Mouse (Mus musculus): Measurements from ENCODE around the gene Mrps12. TPM values are rescaled to one million over a fixed set of nuclear protein-coding genes. Genes with fewer than 3 reads are reported as not detected.

Mrps12 gene
- 131 and 132 TPM in 2 replicates for polyA plus RNA-seq (2014; fragmentation: Nextera tagmentation; extraction: Ambion mirVana)

DNA sequence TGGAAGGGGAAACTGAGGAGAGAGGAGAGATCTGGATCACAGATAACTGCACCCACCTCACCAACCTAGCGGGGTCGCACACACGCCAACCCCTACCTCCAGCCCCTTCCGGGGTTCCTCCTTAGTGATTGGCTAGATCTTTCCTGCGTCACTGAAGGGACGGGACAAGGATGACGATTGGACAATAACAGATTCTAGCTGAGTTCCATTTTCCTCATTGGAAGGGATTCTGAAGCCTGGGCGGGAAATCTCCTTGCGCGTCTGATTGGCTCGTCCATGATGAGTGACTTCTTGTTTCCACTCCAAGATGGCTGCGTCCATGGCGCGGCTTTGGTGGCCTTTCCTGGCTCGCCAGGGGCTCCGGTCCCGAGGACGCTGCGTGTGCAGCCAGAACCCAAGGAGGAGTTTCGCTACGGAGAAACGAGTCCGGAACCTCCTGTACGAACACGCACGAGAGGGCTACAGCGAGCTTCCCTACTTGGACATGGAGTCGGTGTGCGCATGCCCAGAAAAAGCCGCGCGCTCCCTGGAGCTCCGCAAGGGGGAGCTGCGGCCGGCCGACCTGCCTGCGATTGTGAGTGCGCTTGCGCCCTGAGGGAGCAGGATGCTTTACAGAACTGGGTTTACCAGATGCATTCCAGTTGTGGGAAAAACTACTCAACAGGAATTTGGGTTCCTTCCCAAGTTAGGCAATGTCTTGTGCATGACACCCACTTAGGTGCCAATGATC lies at the start of gene Mrps12, which contains the start of gene Sars2:
Mrps12 (minus strand) TSS at position 112 of the 730 bp plus-strand sequence.
Sars2 (plus strand) TSS at position 284 of the 730 bp plus-strand sequence.
- WGBS = under 1% methylated on average over 39 of the region's 39 CpGs
- H3K4me3 ChIP-seq (ENCODE audit: low read depth, low read length) = peak within 1 kb of the TSS; percentile 59
- no peaks in the 10 kb centered on the region for H3K4me1 ChIP-seq (replicated peaks; ENCODE audit: control insufficient read depth, insufficient read depth, low read length)
- H3K4me2 ChIP-seq (replicated peaks; ENCODE audit: low read depth, low read length) = peak within 1 kb of the TSS; percentile 76
- H3K27ac ChIP-seq (ENCODE audit: low read depth, low read length) = no peak within 1 kb of the TSS; the same call in 1 of the 2 replicates
- H3K9ac ChIP-seq (ENCODE audit: low read depth, low read length) = peak within 1 kb of the TSS; percentile 76
- DNase-seq (ENCODE audit: low spot score) (peak; percentile 93), ATAC-seq (ENCODE audit: low FRiP score) (peak; percentile 99)
- H3K9me3 ChIP-seq (ENCODE audit: control insufficient read depth, low read length) = no peaks in the 10 kb centered on the region
- H3K27me3 ChIP-seq (ENCODE audit: control insufficient read depth, insufficient read depth, low read length) = no peaks in the 10 kb centered on the region
- H3K36me3 ChIP-seq (ENCODE audit: control insufficient read depth, insufficient read depth, low read length) = no peaks in the 10 kb centered on the region; the same call in 1 of the 2 replicates

DNA sequence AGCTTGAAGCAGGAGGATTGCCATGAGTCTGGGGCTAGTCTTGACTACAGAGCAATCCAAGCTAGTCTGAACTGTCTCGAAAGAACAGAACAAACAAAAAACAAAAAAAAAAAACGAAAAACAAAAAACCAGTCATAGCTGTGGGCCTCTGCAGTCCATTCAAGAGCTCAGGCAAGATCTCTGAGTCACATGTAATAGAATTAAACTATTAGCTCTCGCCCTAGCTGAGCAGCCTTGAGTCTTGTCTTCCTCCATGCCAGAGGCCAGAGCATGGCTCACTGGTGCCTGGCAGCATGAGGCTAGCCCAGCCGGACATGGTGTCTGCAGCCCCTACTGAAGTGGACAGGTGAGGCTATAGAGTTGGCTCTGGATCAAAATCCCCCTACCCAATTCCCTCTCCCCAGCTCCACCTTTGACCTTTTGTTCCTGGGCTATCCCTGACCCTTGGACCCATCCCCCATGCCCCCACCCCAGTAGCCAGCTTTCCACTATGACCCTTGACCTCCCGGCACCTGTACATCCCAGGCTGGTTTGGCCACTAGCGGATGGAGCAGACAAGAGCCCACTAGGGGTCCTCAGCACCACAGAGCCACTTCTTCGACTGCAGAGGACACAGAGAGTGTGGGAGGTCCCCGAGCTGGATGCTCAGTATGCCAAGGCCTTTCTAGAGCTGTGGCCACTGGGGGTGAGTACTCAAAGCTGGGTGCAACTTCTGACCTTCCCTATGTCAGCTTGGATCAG lies 48.6 kb upstream of the Mrps12 start:
- WGBS = 45% methylated on average over 8 of the region's 8 CpGs
- no peaks in the 10 kb centered on the region for H3K27me3 ChIP-seq (ENCODE audit: control insufficient read depth, insufficient read depth, low read length)
- DNase-seq (ENCODE audit: low spot score) = peak; percentile 33
- H3K9ac ChIP-seq (ENCODE audit: low read depth, low read length) = no peak overlapping the region
- H3K4me3 ChIP-seq (ENCODE audit: low read depth, low read length) = no peak overlapping the region
- H3K27ac ChIP-seq (ENCODE audit: low read depth, low read length) = no peak overlapping the region
- no peak for ATAC-seq (ENCODE audit: low FRiP score)
- no peaks in the 10 kb centered on the region; the same call in 1 of the 2 replicates for H3K4me1 ChIP-seq (replicated peaks; ENCODE audit: control insufficient read depth, insufficient read depth, low read length)
- 0 out of 2 replicates have a peak, but pooled peaks cover 2% of the 10 kb centered on the region for H3K36me3 ChIP-seq (ENCODE audit: control insufficient read depth, insufficient read depth, low read length)
- no peaks in the 10 kb centered on the region for H3K9me3 ChIP-seq (ENCODE audit: control insufficient read depth, low read length)
- no peak overlapping the region for H3K4me2 ChIP-seq (replicated peaks; ENCODE audit: low read depth, low read length)

DNA sequence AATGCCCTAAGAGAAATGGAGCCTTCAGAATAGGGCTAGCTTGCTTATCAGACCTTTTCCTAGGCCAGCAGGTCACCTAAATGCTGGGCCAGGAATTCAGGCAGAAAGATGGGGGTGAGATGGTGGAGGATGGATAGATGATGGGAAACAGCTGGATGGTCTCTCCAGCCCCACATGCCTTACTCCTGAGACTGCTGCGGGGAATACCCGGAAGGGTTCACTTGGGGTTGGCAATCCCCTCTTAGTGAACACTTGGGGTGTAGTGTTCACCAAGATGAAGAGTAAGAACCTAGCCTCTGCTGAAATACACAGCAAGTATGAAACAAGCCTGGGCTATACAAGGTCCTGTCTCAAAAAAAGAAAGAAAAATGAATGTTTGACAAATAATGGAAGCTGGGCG lies 47.6 kb upstream of the Mrps12 start:
- 80% methylated on average over 3 of the region's 3 CpGs for WGBS

DNA sequence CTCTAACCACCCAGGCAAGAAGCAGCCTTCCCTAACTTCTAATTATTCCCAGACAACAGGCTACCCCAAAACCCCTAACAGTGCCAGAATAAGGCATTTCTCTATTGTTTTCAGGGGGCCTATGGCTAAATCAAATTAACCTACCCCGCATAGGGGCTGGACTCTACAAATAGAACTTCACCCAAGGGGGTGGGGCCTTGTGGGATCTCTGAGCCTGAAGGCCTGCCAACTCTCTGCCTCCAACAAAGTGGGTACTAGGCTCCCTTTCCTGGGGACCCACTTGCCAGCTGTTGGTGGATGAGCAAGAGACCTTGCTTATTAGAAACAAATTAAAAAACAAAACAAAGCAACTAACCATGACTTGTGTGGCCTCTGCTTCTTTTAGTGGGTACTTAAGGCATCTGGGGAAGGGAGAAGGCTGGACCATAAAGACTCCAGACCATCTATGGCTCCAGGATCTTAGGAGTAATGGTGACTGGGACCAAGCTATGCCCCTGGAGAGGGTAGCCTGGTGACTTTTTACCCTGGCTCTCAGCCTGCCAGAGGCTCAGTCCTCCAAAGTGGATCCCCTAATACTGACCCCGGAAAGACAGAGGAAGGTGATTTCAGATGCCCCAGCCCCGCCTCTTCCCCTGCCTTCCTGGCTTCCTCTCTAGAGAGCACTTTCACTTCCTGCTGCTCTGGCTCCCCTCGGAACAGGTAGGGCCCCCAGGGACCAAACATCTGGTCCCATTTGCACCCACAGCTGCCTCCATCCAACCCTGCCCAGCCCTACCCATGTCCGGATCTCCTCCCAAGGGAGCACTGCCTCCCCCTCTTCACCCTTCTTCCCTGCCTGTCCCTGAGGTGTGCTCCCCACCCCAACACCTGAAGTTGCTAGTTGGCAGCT lies 46.9 kb upstream of the Mrps12 start, which contains the start of gene Rinl:
Rinl (plus strand) TSS at position 663 of the 889 bp plus-strand sequence.
- DNase-seq (ENCODE audit: low spot score) = no peak
- Histone ChIP-seq H3K27me3 (ENCODE audit: control insufficient read depth, insufficient read depth, low read length) (no peaks in the 10 kb centered on the region), H3K9ac (ENCODE audit: low read depth, low read length) (no peak within 1 kb of the TSS), H3K4me1 (replicated peaks; ENCODE audit: control insufficient read depth, insufficient read depth, low read length) (no peaks in the 10 kb centered on the region; the same call in 1 of the 2 replicates), H3K36me3 (ENCODE audit: control insufficient read depth, insufficient read depth, low read length) (0 out of 2 replicates have a peak, but pooled peaks cover 2% of the 10 kb centered on the region), H3K27ac (ENCODE audit: low read depth, low read length) (no peak within 1 kb of the TSS), H3K4me2 (replicated peaks; ENCODE audit: low read depth, low read length) (no peak within 1 kb of the TSS), H3K4me3 (ENCODE audit: low read depth, low read length) (no peak within 1 kb of the TSS), H3K9me3 (ENCODE audit: control insufficient read depth, low read length) (no peaks in the 10 kb centered on the region)
- 78% methylated on average over 5 of the region's 5 CpGs for WGBS
- no peak for ATAC-seq (ENCODE audit: low FRiP score)

More for the DNA sequence above, 47.6 kb upstream of the Mrps12 start:
- H3K9me3 ChIP-seq (ENCODE audit: control insufficient read depth, low read length) = no peaks in the 10 kb centered on the region
- no peaks in the 10 kb centered on the region for H3K27me3 ChIP-seq (ENCODE audit: control insufficient read depth, insufficient read depth, low read length)
- H3K9ac ChIP-seq (ENCODE audit: low read depth, low read length) = no peak overlapping the region
- DNase-seq (ENCODE audit: low spot score) (no peak), ATAC-seq (ENCODE audit: low FRiP score) (no peak)
- no peak overlapping the region for H3K4me3 ChIP-seq (ENCODE audit: low read depth, low read length)
- no peaks in the 10 kb centered on the region; the same call in 1 of the 2 replicates for H3K4me1 ChIP-seq (replicated peaks; ENCODE audit: control insufficient read depth, insufficient read depth, low read length)
- H3K36me3 ChIP-seq (ENCODE audit: control insufficient read depth, insufficient read depth, low read length) = 0 out of 2 replicates have a peak, but pooled peaks cover 2% of the 10 kb centered on the region
- H3K27ac ChIP-seq (ENCODE audit: low read depth, low read length) = no peak overlapping the region
- H3K4me2 ChIP-seq (replicated peaks; ENCODE audit: low read depth, low read length) = no peak overlapping the region

DNA sequence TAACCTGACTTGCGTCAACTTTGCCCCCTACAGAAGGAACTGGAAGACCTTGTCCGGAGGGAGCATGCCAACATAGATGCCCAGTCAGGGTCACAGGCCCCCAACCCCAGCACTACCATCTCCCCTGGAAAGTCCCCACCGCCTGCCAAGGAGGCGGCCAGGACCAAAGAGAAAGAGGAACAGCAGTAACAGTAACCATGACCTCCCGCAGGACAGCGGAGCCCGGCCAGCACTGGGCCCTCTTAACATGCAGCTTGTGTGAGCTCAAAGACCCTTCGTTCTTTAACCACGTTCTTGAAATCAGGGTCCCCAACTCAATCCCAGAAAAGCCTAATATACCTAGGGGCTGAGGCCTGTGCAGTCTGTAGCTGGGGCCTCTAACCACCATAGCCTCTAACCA lies 46.3 kb upstream of the Mrps12 start:
- H3K4me3 ChIP-seq (ENCODE audit: low read depth, low read length) = no peak overlapping the region
- no peaks in the 10 kb centered on the region; the same call in 1 of the 2 replicates for H3K4me1 ChIP-seq (replicated peaks; ENCODE audit: control insufficient read depth, insufficient read depth, low read length)
- DNase-seq (ENCODE audit: low spot score) (no peak), ATAC-seq (ENCODE audit: low FRiP score) (no peak)
- no peak overlapping the region for H3K27ac ChIP-seq (ENCODE audit: low read depth, low read length)
- 0 out of 2 replicates have a peak, but pooled peaks cover 2% of the 10 kb centered on the region for H3K36me3 ChIP-seq (ENCODE audit: control insufficient read depth, insufficient read depth, low read length)
- no peaks in the 10 kb centered on the region for H3K27me3 ChIP-seq (ENCODE audit: control insufficient read depth, insufficient read depth, low read length)
- no peak overlapping the region for H3K4me2 ChIP-seq (replicated peaks; ENCODE audit: low read depth, low read length)
- no peaks in the 10 kb centered on the region for H3K9me3 ChIP-seq (ENCODE audit: control insufficient read depth, low read length)
- no peak overlapping the region for H3K9ac ChIP-seq (ENCODE audit: low read depth, low read length)
- 89% methylated on average over 8 of the region's 9 CpGs for WGBS

DNA sequence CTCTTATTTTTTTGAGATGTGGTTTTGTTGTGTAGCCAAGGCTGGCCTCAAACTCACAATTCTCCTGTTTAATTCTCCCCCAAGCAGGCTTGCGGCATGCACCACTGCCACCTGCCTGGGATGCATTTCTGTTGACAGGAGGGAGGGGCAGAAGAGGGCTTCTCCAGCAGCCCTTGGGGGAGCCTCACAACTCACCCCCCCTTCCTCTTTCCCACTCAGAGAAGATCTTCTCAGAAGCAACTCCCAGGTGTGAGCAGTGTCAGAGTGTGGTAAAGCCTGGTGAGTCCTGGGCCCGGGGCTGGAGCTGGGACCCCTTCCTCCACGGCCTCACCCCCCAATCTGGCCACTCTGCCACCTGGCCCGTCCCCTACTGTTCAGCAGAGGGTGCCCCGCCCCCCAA lies 43.5 kb upstream of the Mrps12 start:
- H3K9me3 ChIP-seq (ENCODE audit: control insufficient read depth, low read length) = no peaks in the 10 kb centered on the region
- no peak overlapping the region for H3K4me3 ChIP-seq (ENCODE audit: low read depth, low read length)
- H3K27me3 ChIP-seq (ENCODE audit: control insufficient read depth, insufficient read depth, low read length) = no peaks in the 10 kb centered on the region
- no peak overlapping the region for H3K9ac ChIP-seq (ENCODE audit: low read depth, low read length)
- no peak overlapping the region for H3K27ac ChIP-seq (ENCODE audit: low read depth, low read length)
- ATAC-seq (ENCODE audit: low FRiP score) = no peak
- peaks cover 2% of the 10 kb centered on the region; the same call in 1 of the 2 replicates for H3K4me1 ChIP-seq (replicated peaks; ENCODE audit: control insufficient read depth, insufficient read depth, low read length)
- 0 out of 2 replicates have a peak, but pooled peaks cover 2% of the 10 kb centered on the region for H3K36me3 ChIP-seq (ENCODE audit: control insufficient read depth, insufficient read depth, low read length)
- H3K4me2 ChIP-seq (replicated peaks; ENCODE audit: low read depth, low read length) = no peak overlapping the region
- WGBS = 71% methylated on average over 4 of the region's 5 CpGs
- DNase-seq (ENCODE audit: low spot score) = no peak

DNA sequence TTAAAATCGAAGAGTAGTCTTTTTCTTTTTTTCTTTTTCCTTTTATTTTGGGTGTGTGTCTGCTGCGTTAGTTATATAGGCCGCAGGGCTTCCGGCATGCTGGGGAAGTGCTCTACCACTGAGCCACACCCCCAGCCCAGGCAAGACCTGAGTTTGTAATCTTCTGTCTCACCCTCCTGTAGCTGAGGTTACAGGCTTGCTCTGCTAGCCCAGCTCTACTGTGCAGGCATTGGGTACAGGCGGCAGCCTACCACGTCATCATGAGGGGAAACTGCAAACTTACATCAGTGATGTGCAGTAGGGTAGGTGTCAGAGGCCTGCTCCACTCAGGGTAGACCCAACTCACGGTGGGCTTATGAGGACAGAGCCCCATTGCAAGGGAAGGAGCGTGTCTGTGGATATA lies 39.6 kb upstream of the Mrps12 start:
- DNase-seq (ENCODE audit: low spot score) (no peak), ATAC-seq (ENCODE audit: low FRiP score) (no peak)
- Histone ChIP-seq H3K36me3 (ENCODE audit: control insufficient read depth, insufficient read depth, low read length) (no peaks in the 10 kb centered on the region), H3K4me2 (replicated peaks; ENCODE audit: low read depth, low read length) (no peak overlapping the region), H3K9ac (ENCODE audit: low read depth, low read length) (no peak overlapping the region), H3K27me3 (ENCODE audit: control insufficient read depth, insufficient read depth, low read length) (no peaks in the 10 kb centered on the region), H3K9me3 (ENCODE audit: control insufficient read depth, low read length) (no peaks in the 10 kb centered on the region), H3K4me1 (replicated peaks; ENCODE audit: control insufficient read depth, insufficient read depth, low read length) (peaks cover 2% of the 10 kb centered on the region; the same call in 1 of the 2 replicates), H3K27ac (ENCODE audit: low read depth, low read length) (no peak overlapping the region), H3K4me3 (ENCODE audit: low read depth, low read length) (no peak overlapping the region)
- 86% methylated on average over 8 of the region's 8 CpGs for WGBS

DNA sequence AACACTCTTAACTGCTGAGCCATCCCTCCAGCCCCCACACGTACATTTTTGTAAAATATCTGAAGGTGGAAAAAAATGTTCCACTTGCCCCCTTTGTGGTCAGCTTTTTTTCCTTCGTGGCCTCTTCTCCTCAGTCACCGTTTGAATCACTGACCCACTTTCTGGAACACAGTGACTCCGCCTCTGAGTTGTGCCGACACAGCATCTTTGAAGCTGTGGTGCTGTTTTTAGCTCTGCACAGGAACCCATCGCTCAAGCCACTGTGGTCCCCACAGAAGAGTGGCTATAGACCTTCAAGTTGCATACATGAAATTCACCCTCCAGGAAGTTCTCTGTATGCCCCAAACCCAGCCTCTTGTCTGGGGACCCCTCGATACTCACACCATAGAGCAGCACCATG lies 39.2 kb upstream of the Mrps12 start:
- 85% methylated on average over 7 of the region's 7 CpGs for WGBS
- ATAC-seq (ENCODE audit: low FRiP score) (no peak), DNase-seq (ENCODE audit: low spot score) (no peak)
- Histone ChIP-seq H3K9me3 (ENCODE audit: control insufficient read depth, low read length) (no peaks in the 10 kb centered on the region), H3K4me1 (replicated peaks; ENCODE audit: control insufficient read depth, insufficient read depth, low read length) (peaks cover 2% of the 10 kb centered on the region; the same call in 1 of the 2 replicates), H3K27ac (ENCODE audit: low read depth, low read length) (no peak overlapping the region), H3K4me2 (replicated peaks; ENCODE audit: low read depth, low read length) (no peak overlapping the region), H3K9ac (ENCODE audit: low read depth, low read length) (no peak overlapping the region), H3K4me3 (ENCODE audit: low read depth, low read length) (no peak overlapping the region), H3K36me3 (ENCODE audit: control insufficient read depth, insufficient read depth, low read length) (no peaks in the 10 kb centered on the region), H3K27me3 (ENCODE audit: control insufficient read depth, insufficient read depth, low read length) (no peaks in the 10 kb centered on the region)
